Mouse (Mus musculus): ENCODE results near the gene Cep170b. TPM values are rescaled to one million over a fixed set of nuclear protein-coding genes. Genes with fewer than 3 reads are reported as not detected.

Cep170b gene
- total and polyA plus RNA-seq, 2 experiments from 2014 or later: 46.4 to 140 TPM

- H3K9me3 ChIP-seq (ENCODE audit: low read length): no peaks in the 10 kb centered on the region
- H3K9ac ChIP-seq (replicated peaks; ENCODE audit: low read length, poor library complexity, severe bottlenecking): peak overlapping the region; percentile 52
- H3K36me3 ChIP-seq (ENCODE audit: insufficient read depth, low read length): no peaks in the 10 kb centered on the region
- peak overlapping the region; percentile 45 for H3K4me3 ChIP-seq (ENCODE audit: low read depth, low read length)
- peak overlapping the region; percentile 91 for H3K4me2 ChIP-seq (ENCODE audit: low read depth, low read length, poor library complexity, severe bottlenecking)
- no peak for DNase-seq (ENCODE audit: low spot score)
- WGBS: 5% methylated on average over 66 of the region's 87 CpGs
- H3K27me3 ChIP-seq (ENCODE audit: insufficient read depth, low read length): peaks cover 28% of the 10 kb centered on the region
- H3K27ac ChIP-seq (ENCODE audit: low read depth, low read length): no peak overlapping the region
- TF ChIP-seq CTCF (IDR thresholded peaks at IDR 0.05): peak; percentile 23; the same call in 1 of the 2 replicates
- ATAC-seq (ENCODE audit: low FRiP score): 0 out of 2 replicates have a peak, but pooled peaks have one; percentile 12
- H3K4me1 ChIP-seq (ENCODE audit: insufficient read depth, low read length): no peaks in the 10 kb centered on the region; the same call in 1 of the 2 replicates
Observed at GRCm38 (mm10) chr12:112679027-112679996, 40.9 kb upstream of the Cep170b start.

DNA sequence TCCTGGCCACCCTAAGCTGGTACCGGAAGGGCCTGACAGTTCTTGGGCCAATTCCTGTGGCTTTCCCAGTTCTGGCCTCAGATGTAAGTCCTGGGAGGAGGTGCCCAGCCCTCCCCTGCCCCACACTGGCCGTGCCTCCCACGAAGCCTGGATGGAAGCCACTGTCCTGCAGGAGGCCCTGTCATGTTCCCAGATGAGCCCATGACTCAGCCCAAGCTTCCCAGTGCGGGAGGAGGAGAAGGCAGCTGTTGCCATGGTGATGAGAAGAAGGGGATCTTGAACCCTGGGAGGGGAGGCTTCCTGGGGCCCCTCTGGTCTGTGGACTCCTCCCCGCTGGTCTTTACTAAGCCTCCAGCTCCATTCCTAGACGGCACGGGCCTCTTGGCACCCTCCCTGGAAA, 36.9 kb upstream of the Cep170b start:
- H3K9me3 ChIP-seq (ENCODE audit: low read length): no peaks in the 10 kb centered on the region
- DNase-seq (ENCODE audit: low spot score): peak; percentile 54
- no peak for TF ChIP-seq CTCF (IDR thresholded peaks at IDR 0.05)
- no peaks in the 10 kb centered on the region for H3K4me1 ChIP-seq (ENCODE audit: insufficient read depth, low read length)
- H3K4me3 ChIP-seq (ENCODE audit: low read depth, low read length): no peak overlapping the region
- H3K36me3 ChIP-seq (ENCODE audit: insufficient read depth, low read length): no peaks in the 10 kb centered on the region
- WGBS: 30% methylated on average over 7 of the region's 7 CpGs
- H3K27me3 ChIP-seq (ENCODE audit: insufficient read depth, low read length): peaks cover 28% of the 10 kb centered on the region
- no peak overlapping the region for H3K9ac ChIP-seq (replicated peaks; ENCODE audit: low read length, poor library complexity, severe bottlenecking)
- peak; percentile 17; the same call in 1 of the 2 replicates for ATAC-seq (ENCODE audit: low FRiP score)
- H3K27ac ChIP-seq (ENCODE audit: low read depth, low read length): no peak overlapping the region
- no peak overlapping the region for H3K4me2 ChIP-seq (ENCODE audit: low read depth, low read length, poor library complexity, severe bottlenecking)

DNA sequence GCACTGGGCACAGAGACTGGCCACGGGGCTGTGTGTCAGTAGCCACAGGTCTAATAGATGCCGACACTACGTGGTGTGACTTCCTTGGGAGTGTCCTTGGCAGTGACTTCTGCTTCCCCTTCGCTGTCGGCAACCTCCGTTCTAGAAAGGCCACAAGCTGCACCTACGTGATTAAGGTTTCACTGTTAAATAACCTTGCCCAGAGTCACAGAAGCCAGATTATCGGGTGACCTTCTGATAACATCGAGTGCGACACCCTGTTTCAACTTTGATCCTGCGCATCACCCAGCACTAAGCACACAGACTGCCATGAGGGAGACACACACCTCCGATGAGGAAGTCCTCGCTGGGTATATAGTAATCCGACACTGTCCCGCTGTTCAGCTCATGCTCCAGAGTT, 31.8 kb upstream of the Cep170b start:
- Histone ChIP-seq H3K4me3 (ENCODE audit: low read depth, low read length) (no peak overlapping the region), H3K4me1 (ENCODE audit: insufficient read depth, low read length) (peaks cover 5% of the 10 kb centered on the region; the same call in 1 of the 2 replicates), H3K9ac (replicated peaks; ENCODE audit: low read length, poor library complexity, severe bottlenecking) (no peak overlapping the region), H3K27ac (ENCODE audit: low read depth, low read length) (no peak overlapping the region), H3K36me3 (ENCODE audit: insufficient read depth, low read length) (no peaks in the 10 kb centered on the region), H3K4me2 (ENCODE audit: low read depth, low read length, poor library complexity, severe bottlenecking) (no peak overlapping the region), H3K9me3 (ENCODE audit: low read length) (no peaks in the 10 kb centered on the region), H3K27me3 (ENCODE audit: insufficient read depth, low read length) (no peaks in the 10 kb centered on the region)
- no peak for DNase-seq (ENCODE audit: low spot score)
- WGBS: 78% methylated on average over 15 of the region's 15 CpGs
- ATAC-seq (ENCODE audit: low FRiP score): no peak
- no peak for TF ChIP-seq CTCF (IDR thresholded peaks at IDR 0.05)

DNA sequence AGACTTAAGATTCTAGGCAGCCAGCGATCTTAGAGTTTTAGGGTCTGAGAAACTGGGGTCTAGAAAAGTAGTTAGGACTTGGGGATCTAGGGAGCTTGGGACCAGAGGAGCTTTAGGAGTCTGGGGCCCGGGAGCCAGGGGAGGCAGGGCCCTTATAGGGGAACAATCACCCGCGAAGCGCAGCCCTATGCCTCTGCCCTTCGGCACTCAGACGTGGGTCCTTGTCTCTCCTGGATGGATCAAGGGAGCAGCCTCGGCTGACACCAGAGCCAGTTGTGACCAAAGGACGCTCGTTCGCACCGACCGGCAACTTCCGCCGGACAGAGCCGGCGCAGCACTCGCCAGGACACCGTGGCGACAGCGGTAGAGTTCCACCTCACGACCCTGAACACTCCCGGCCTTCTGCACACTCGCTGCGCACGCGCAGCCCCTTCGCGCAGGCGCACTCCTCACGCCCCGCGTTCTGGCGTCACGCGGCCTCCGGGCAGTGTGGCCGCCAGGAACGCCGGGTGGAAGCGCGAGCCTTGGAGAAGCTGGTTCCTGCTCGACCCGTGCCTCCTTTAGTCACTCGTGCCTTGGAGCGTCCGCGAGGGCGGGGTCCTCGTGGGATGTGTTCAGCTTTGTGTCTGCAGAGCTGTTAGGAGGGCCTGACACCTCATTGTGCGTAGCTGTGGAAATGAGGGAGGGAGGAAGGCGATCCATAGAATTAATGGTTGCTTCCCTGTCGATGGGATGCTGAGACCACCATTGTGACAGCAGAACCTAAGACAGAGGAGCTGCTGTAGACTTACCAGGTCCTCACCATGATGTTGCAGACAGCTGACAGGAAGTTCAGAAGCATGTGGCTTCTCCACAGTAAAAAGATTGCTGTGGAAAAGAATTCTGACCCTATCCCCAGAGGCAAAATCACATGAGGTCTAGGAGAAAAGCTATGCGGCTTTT, 26.8 kb upstream of the Cep170b start:
- peak; percentile 96 for ATAC-seq (ENCODE audit: low FRiP score)

DNA sequence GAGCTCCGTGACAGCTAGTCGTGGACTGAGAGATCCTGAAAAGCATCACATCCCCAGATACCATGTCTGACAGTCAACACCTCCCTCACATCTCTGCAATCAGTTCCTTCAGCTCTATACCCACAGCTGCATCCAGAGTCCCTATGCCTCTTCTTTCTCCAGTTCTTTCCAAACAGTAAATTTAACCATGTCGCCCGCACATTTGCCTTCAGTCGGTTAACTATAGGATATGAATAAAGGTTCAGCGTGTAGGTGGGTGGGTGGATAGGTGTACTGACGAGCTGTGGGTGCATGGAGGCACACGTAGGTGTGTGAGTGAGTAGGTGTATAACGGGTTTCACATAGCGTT, 26.2 kb upstream of the Cep170b start:
- TF ChIP-seq CTCF (IDR thresholded peaks at IDR 0.05): no peak
- H3K27ac ChIP-seq (ENCODE audit: low read depth, low read length): peak overlapping the region; percentile 95
- peak overlapping the region; percentile 52 for H3K4me3 ChIP-seq (ENCODE audit: low read depth, low read length)
- no peaks in the 10 kb centered on the region for H3K36me3 ChIP-seq (ENCODE audit: insufficient read depth, low read length)
- H3K4me1 ChIP-seq (ENCODE audit: insufficient read depth, low read length): peaks cover 8% of the 10 kb centered on the region; the same call in 1 of the 2 replicates
- peak overlapping the region; percentile 78 for H3K4me2 ChIP-seq (ENCODE audit: low read depth, low read length, poor library complexity, severe bottlenecking)
- no peaks in the 10 kb centered on the region for H3K27me3 ChIP-seq (ENCODE audit: insufficient read depth, low read length)
- DNase-seq (ENCODE audit: low spot score) (no peak), ATAC-seq (ENCODE audit: low FRiP score) (no peak)
- WGBS: 73% methylated on average over 10 of the region's 10 CpGs
- H3K9ac ChIP-seq (replicated peaks; ENCODE audit: low read length, poor library complexity, severe bottlenecking): peak overlapping the region; percentile 72
- H3K9me3 ChIP-seq (ENCODE audit: low read length): no peaks in the 10 kb centered on the region

More for the DNA sequence above, 26.8 kb upstream of the Cep170b start:
- Histone ChIP-seq H3K9me3 (ENCODE audit: low read length) (no peaks in the 10 kb centered on the region), H3K36me3 (ENCODE audit: insufficient read depth, low read length) (no peaks in the 10 kb centered on the region), H3K4me1 (ENCODE audit: insufficient read depth, low read length) (peaks cover 8% of the 10 kb centered on the region; the same call in 1 of the 2 replicates), H3K27ac (ENCODE audit: low read depth, low read length) (peak overlapping the region; percentile 95), H3K4me2 (ENCODE audit: low read depth, low read length, poor library complexity, severe bottlenecking) (peak overlapping the region; percentile 78), H3K27me3 (ENCODE audit: insufficient read depth, low read length) (no peaks in the 10 kb centered on the region), H3K4me3 (ENCODE audit: low read depth, low read length) (peak overlapping the region; percentile 52), H3K9ac (replicated peaks; ENCODE audit: low read length, poor library complexity, severe bottlenecking) (peak overlapping the region; percentile 72)
- 1% methylated on average over 54 of the region's 54 CpGs for WGBS
- DNase-seq (ENCODE audit: low spot score): peak; percentile 96
- no peak for TF ChIP-seq CTCF (IDR thresholded peaks at IDR 0.05)

Measured in midbrain, postnatal 0 days (tissue).